Mouse (Mus musculus) ovary, postnatal 14 days (tissue): ENCODE measurements around the gene Cask.

ENCODE experiments used
- DNase-seq: peaks from one replicate; pipeline ENCODE4 v3.0.0; 2022; ENCODE audit warnings: low spot score

Gene Cask

GRCm38 (mm10) chrX:13720296-13720829 is 130.8 kb downstream of the Cask start:
- DNase-seq, result no peak

GRCm38 (mm10) chrX:13718283-13718682 is 132.9 kb downstream of the Cask start:
- DNase-seq, result no peak

GRCm38 (mm10) chrX:13716796-13717569 is 134.2 kb downstream of the Cask start:
- no peak for DNase-seq

DNA sequence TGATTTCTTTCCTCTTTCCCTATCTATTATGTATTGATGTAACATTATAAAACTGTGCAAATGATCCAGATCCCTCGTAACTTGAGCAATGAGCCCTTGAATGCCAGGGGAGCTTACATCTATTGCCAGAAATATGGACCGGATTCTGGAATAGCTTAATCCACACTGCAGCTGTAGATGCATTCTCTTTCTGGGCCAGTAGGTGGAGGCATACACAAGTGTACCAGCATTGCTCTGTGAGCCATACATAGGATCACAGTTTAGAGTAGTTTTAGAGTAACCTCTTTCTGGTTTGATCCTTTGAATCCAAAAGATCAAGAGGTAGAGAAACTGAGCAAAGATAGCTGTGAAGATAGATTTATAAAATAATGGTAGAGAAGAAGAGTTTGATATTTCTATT is 141.0 kb downstream of the Cask start:
- peak; percentile 31 for DNase-seq

DNA sequence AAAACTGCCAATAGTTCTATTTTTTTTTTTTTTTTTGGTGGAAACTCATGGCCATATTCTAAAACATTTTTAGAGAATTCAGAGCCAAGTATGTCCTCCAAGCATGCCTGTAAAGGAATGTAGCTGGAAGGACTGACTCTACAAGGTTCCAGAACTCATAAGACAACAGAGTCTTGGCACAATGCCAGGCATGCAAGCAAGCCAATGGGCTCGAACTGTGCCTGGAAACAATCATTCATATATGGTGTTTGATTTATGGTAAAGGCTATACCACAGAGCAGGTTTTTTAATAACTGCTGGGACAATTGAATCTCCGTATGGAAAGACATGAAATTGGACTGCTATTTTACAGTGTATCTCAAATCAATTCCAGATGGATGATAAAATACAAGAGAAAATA is 146.1 kb downstream of the Cask start:
- DNase-seq, result no peak

DNA sequence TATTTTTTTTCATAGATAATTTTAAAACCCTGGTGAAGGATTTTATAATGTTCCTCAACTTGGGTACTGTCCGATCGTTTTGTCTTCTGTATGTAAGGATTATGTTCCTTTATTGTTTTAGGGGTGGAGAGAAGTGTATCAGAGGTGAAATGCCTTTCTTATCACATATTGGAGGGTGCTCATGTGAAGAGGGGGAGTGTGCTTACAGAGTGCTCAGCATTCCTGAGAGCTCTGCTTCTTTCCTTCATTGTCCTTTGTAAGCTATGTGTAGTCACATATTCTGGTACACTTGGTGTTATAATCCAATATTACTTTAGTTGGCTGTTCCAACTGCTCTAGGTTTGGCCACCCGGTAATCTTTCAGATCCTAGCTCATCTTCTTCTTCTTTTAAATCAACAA is 150.5 kb downstream of the Cask start:
- DNase-seq, result no peak

- no peak for DNase-seq
Measured at GRCm38 (mm10) chrX:13691865-13692264, 159.3 kb downstream of the Cask start.

GRCm38 (mm10) chrX:13688356-13688755 is 162.8 kb downstream of the Cask start:
- DNase-seq, result no peak

- no peak for DNase-seq
Measured at GRCm38 (mm10) chrX:13686589-13686988, 164.6 kb downstream of the Cask start.

DNA sequence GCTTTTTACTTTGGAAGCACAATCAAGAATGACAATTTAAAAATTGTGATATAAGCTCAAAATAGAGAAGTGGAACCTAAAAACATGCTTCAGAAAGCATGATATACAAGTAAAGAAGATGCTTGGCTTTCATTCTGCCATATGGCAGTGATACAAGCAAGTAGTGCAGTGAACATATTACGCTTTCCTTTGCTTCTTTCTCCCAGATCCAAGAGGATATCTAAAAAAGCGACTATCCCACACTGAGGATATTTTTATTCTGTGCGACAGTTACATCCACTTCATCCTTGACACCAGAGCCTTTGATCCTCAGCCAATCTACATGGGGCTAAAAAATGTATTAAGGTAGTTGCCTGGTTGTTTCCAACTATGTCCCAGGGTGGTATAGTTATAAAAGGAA is 169.4 kb downstream of the Cask start:
- no peak for DNase-seq

GRCm38 (mm10) chrX:13673001-13673400 is 178.2 kb downstream of the Cask start:
- no peak for DNase-seq

DNA sequence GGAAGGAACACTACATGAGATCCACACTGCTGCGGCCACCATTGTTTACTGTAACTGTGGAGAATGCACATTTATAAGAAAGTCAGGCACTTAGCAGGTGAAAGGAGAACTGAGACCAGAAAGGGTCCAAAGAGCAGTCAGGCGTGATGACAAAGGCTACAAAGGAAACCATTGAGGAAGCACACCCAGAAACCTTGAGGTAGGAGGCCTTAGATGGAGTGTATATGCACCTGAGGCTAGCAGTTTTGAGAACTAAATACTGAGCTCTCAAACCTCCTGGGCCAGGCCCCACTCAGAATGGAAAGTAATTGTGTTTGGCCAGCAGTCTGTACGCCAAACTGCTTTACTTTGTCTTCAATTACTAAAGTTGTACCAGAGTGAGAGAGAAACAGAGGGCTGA is 180.8 kb downstream of the Cask start:
- no peak for DNase-seq

DNA sequence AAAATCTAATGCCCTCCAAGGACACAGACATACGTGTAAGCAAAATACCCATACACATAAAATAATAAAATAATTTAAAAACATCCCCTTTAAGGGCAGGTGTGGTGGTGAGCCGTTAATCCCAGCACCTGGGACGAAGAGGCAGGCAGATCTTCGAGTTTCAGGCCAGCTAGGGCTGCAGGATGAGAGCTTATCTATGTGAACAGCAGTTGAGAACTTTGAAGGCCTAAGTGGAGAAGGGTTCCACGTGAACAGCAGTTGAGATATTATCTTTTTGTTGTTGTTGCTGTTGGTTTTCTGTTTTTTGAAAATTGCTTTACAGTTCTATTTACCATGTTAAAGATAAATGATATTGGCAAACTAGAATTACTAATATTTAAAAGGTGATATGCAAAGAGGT is 182.3 kb downstream of the Cask start:
- DNase-seq, result no peak

DNA sequence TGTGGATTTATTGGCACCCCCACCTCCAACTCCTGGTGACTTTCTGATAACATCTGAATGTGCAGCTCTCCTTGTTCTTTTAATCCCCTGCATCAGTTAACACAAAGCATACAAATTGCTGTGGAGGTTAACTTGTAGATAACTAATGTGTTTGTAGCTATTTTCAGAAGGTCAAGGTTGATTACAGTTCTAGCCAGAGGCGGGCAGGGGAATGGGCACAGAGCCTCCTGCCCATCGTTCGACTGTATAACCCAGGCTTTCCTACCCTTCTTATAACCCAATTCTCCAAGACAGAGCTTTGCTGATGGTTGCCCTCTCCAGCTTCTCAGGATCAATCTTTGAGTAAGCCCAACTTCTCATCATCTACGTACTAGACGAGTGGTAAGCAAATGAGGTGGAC is 190.1 kb downstream of the Cask start, which contains the start of gene Gpr82:
TSS of gene Gpr82 (plus strand) at position 301 of the 400 bp plus-strand sequence.
- DNase-seq, result no peak

DNA sequence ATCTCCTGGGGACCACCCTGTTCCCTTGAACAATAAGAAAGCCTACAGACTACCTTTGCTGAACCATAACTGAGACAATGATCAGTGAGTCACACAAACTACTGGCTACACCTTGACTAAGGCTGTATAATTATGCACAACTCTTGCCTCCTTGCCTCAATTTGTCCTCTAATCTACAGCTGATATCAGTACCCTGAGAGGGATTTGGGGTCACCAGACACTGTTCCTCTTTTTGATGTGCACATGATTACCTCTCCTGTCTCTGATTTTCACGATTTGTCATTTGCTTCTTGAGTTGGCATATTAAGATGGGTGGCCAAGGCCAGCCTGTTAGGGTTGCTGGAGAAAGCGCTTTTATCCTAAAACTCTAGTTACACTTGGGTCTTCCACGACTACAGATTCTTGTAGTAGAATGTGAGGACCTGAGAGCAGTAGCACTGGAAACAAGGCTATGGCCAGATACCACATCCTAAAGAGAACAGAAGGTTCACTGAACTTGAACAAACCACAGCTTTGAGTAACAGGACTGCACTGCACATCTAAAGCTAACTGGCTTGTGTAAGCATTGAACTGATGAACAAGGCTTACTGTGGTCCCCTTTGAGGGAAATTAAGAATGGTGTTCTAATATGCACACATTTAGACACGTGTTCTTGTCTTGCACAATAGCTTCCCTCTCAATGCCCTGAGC is 191.8 kb downstream of the Cask start:
- no peak for DNase-seq

GRCm38 (mm10) chrX:13658616-13659140 is 192.5 kb downstream of the Cask start:
- no peak for DNase-seq

GRCm38 (mm10) chrX:13656721-13657120 is 194.4 kb downstream of the Cask start:
- peak; percentile 37 for DNase-seq

DNA sequence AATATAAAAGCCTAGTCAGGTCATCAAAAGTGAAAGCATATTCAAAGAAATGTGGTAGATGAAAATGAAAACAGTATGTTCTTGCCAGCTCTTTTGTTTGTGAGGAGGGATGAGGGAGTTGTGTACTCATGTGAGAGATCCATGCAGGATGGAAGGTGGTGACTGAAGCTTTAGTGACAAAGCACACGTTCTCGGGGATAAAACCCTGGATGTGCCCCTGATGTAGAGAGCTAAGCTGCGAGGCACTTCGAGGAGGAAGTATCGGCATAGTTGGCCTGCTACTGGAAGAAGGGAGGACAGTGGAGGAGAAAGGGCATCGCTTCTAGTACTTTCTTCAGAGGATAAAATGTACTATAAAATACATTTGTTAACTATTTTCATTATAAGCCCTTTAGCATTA is 195.3 kb downstream of the Cask start:
- DNase-seq, result no peak

GRCm38 (mm10) chrX:13655005-13655421 is 196.2 kb downstream of the Cask start:
- no peak for DNase-seq

DNA sequence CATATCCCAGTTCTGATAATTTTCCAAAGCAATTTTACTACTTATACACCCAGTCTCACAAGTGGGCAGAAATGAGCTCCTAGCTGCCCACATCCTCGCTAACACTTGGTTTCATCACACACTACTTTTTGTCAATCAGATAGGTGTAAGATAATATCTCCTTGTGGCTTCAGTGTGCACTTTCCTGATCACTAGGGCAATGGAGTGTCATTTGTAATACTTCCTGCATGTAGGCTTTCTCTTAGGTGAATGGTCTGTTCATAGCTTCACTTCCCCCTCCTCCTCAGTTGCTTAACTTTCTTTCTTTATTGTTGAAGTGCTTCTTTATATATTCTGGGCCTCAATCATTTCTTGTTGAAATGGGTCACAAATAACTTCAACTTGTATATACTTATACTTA is 198.9 kb downstream of the Cask start:
- no peak for DNase-seq

- DNase-seq, result no peak
Measured at GRCm38 (mm10) chrX:13651889-13652288, 199.3 kb downstream of the Cask start.

DNA sequence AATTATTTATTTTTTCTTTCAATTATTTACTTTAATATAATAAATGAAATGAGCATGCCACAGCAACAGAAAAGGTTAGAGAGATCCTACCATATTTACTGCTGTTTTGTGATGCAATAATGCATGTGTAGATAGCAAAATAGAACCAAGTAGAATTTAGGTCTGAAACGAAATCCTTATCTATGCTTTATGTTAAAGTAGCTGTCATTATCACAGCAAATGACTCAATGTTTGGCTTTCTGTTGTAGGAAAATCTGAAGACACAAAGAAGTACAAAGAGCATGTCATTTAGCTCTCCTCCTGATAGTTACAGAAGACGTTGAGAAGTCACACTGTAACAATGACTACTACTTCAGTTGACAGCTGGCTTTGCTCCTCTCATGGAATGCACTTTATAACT is 212.3 kb downstream of the Cask start:
- DNase-seq, result no peak

DNA sequence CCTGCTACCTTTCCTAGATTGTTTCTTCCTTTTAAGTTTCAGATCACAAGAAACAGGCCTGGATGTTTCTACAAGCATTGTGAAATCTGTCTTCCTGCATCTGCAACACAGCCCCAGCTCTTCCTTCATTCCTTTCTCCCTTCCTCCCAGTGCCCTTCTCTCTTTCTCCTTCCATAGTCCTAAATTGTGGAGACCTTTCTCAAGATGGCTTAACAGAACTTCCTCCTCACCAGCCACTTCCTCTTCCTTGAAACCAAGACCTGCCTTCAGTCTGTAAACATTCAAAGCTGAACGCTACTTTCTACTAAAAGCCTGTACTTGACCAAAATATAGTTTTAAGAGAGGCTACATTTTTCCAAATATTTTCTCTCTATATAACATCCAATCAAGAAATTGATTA is 214.8 kb downstream of the Cask start:
- no peak for DNase-seq
